Mouse (Mus musculus) 416B (cell line): ENCODE results near the gene Rbms1.
A peak's percentile ranks its signal among the peaks of the same experiment; 100 is the strongest.
"Not testable (repeated sequence)": the region's sequence is repeated elsewhere in the genome, so short reads cannot be mapped to it uniquely, and the experiment has no call there.

Source experiments
- DNase-seq: peaks from one replicate; pipeline ENCODE4 v3.0.0; 2011; ENCODE audit warnings: low read depth

The Rbms1 gene

DNA sequence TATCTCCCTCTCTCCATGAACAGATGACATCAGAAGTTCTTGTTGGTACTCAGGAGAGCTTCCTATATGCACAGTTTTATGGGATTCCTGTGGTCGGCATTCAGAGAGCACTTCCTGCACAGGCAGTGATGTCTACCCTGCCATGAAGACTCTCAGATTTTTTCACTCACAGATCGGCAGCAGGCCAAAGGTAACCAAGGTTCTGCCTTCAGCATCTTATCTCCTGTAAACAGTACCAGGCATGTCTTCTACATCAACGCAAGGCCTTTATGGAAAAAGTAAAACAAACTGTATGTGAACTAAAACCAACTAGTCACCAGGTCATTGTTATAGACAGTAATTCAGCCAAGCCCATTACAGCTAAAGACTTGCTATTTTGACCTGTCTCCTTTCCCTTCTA lies 115.0 kb downstream of the Rbms1 start:
- DNase-seq = no peak

GRCm38 (mm10) chr2:60845316-60845894 lies 117.6 kb downstream of the Rbms1 start:
- DNase-seq = peak; percentile 78

- DNase-seq = no peak
Measured at GRCm38 (mm10) chr2:60844259-60844658, 118.7 kb downstream of the Rbms1 start.

DNA sequence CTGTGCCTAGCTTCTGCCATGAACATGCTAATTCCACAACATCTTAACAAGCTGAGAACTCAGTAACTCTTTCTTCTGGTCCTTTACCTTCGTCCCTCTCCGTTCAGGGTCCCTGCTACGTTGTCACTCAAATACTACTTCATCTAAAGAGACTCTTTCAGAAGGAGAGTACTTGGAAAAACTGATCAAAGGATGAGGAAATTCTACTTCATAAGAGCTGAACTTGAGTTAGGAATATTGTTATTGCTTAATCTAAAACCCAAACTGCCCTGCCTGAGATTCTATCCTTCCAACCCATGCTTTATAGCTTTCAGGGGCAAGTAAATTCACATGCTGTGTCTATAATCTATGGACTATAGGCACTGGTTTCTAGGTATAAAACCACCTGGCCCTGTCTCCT lies 119.4 kb downstream of the Rbms1 start:
- no peak for DNase-seq

- peak; percentile 87 for DNase-seq
Measured at GRCm38 (mm10) chr2:60842976-60843375, 120.0 kb downstream of the Rbms1 start.

- DNase-seq = no peak
Measured at GRCm38 (mm10) chr2:60840922-60841321, 122.1 kb downstream of the Rbms1 start.

- no peak for DNase-seq
Measured at GRCm38 (mm10) chr2:60839498-60839897, 123.5 kb downstream of the Rbms1 start.

- no peak for DNase-seq
Measured at GRCm38 (mm10) chr2:60838856-60839255, 124.1 kb downstream of the Rbms1 start.

DNA sequence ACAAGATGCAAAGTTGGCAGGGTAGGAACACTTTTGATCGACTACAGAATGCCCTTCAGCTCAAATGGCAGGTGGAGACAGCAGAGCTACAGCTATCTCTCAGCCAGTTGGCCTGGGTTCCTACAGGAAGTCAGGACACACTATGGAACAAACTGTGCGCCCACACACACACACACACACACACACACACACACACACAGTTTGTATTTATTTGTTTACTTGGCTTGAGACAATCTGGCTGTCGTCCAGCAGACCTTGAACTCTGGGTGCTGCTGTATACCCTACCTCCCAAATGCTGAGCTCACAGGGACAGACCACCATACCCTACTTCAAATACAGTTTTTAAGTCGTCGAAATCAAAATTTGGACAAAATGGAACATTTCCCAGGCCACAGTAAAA lies 125.4 kb downstream of the Rbms1 start:
- DNase-seq = no peak

DNA sequence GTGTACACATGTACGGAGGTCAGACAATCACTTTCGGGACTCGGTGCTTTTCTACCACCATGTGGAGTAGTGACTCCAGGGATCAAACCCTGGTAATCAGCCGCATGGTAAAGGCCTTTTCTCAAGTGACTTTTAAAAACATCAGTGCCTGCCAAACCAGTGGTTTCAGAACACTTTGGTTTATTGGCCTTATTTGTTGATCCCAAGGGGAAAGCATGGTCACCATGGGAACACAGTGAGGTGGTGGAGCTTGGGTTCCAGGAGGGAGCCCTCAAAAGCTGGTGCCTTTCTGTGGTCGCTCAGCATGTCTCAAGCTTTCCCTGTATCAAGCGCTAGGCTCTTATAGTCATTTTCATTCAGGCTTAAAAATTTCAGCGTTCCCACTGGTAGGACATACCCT lies 126.8 kb downstream of the Rbms1 start:
- no peak for DNase-seq

DNA sequence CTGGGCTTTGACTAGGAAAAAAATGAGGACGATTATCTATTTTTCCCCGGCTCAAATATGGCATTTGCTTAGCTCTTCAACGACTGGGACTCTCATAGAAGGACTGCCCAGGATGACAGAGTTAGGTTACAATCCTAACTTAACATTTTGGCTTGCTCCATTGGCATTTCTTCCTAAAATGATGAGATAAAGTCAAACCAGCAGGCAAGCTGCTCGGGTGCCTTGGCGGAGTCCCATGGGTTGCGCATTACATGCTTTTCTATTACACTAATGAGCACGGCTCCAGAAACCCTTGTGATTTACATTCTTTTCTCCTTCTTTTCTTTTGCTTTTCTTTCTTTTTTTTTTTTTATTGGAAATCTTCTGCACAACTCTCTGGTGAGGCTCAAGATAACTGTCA lies 128.7 kb downstream of the Rbms1 start:
- no peak for DNase-seq

GRCm38 (mm10) chr2:60832254-60832653 lies 130.7 kb downstream of the Rbms1 start:
- no peak for DNase-seq

DNA sequence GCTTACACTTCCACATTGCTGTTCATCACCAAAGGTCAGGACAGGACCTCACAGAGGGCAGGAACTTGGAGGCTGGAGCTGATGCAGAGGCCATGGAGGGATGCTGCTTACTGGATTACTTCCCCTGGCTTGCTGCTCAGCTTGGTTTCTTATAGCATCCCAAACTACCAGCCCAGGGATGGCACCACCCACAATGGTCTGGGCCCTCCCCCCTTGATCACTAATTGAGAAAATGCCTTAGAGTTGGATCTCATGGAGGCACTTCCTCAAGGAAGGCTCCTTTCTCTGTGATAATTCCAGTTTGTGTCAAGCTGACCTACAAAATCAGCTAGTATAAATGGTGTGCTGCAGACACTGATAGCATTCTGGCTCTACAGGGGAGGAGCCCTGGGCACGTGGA lies 132.5 kb downstream of the Rbms1 start:
- DNase-seq = not testable (repeated sequence)

GRCm38 (mm10) chr2:60828908-60829462 lies 134.0 kb downstream of the Rbms1 start:
- no peak for DNase-seq

- no peak for DNase-seq
Measured at GRCm38 (mm10) chr2:60827152-60827428, 135.9 kb downstream of the Rbms1 start.

GRCm38 (mm10) chr2:60826406-60827151 lies 136.4 kb downstream of the Rbms1 start:
- no peak for DNase-seq

- peak; percentile 49 for DNase-seq
Measured at GRCm38 (mm10) chr2:60825690-60826089, 137.3 kb downstream of the Rbms1 start.

DNA sequence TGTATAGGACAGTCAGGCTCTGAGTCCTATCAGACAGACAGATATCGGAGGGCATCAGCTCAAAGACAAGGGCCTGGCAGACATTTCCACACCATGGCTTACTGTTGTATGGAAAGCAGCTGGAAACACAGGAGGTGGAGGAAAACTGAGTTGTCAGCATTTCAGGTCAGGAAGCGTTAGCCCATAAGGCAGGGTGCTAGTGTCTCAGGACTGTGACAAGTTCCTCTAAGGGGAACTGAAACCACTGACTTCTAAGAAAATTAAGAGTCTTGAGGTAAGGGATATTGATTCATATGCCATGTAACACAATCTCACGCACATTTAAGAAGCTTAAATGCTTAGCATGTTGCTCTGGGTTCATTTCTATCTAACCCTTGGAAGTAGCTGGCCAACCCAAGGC lies 141.4 kb downstream of the Rbms1 start:
- DNase-seq = no peak

- no peak for DNase-seq
Measured at GRCm38 (mm10) chr2:60818632-60819031, 144.4 kb downstream of the Rbms1 start.

DNA sequence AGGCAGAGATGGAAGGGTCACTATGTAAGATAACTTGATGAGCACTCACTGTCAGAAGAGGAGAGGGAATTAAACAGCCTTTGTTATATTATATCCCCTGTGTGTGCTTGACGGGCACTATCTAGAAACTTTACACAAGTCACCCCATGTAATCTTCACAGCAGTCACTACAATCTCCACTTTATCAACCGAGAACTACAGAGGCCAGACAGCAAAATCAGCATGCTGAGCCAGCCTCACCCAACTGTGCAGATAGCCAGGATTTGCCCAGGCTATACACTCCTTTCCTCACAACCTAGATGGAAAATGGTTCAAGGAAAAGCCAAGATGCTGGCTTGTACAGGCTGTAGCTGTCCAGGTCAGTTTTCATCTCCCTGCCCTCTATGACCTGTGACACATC lies 146.7 kb downstream of the Rbms1 start:
- no peak for DNase-seq

GRCm38 (mm10) chr2:60814788-60815187 lies 148.2 kb downstream of the Rbms1 start:
- DNase-seq = no peak

GRCm38 (mm10) chr2:60812949-60813348 lies 150.0 kb downstream of the Rbms1 start:
- no peak for DNase-seq

GRCm38 (mm10) chr2:60810617-60811016 lies 152.4 kb downstream of the Rbms1 start:
- DNase-seq = peak; percentile 83

GRCm38 (mm10) chr2:60809441-60809921 lies 153.5 kb downstream of the Rbms1 start:
- DNase-seq = peak; percentile 86
